Mouse (Mus musculus) naive thymus-derived CD4-positive, alpha-beta T cell, adult 5 months (primary cell): ENCODE measurements around the gene Amy2a2. TPM values are rescaled to one million over a fixed set of nuclear protein-coding genes. Genes with fewer than 3 reads are reported as not detected.

Source experiments
- polyA plus RNA-seq: library from polyadenylated mRNA; unstranded; fragments of 100-300 nt; shearing (Covaris generic); gene quantifications from one replicate; pipeline ENCODE4 v1.2.1, GENCODE M21; 2017

Amy2a2 gene
- not detected for polyA plus RNA-seq

GRCm38 (mm10) chr3:113356558-113356957 lies at the start of gene Amy2a2:
Gene Amy2a2 (minus strand): TSS chr3:113356658.

GRCm38 (mm10) chr3:113323952-113324351 lies 32.5 kb downstream of the Amy2a2 start, which contains the start of gene Amy2a3:
Gene Amy2a3 (minus strand): TSS chr3:113324052.

Other genes starting within 250 kb of the Amy2a2 start
- gene Amy2a5, start 97.8 kb downstream of the Amy2a2 start, polyA plus RNA-seq: not detected
- gene Amy2a4, start 65.2 kb downstream of the Amy2a2 start, polyA plus RNA-seq: not detected
- not detected for gene Amy2a3, start 32.6 kb downstream of the Amy2a2 start, polyA plus RNA-seq
- gene Amy2a1, start 175.8 kb upstream of the Amy2a2 start, polyA plus RNA-seq: not detected